In the genomic region with DNA sequence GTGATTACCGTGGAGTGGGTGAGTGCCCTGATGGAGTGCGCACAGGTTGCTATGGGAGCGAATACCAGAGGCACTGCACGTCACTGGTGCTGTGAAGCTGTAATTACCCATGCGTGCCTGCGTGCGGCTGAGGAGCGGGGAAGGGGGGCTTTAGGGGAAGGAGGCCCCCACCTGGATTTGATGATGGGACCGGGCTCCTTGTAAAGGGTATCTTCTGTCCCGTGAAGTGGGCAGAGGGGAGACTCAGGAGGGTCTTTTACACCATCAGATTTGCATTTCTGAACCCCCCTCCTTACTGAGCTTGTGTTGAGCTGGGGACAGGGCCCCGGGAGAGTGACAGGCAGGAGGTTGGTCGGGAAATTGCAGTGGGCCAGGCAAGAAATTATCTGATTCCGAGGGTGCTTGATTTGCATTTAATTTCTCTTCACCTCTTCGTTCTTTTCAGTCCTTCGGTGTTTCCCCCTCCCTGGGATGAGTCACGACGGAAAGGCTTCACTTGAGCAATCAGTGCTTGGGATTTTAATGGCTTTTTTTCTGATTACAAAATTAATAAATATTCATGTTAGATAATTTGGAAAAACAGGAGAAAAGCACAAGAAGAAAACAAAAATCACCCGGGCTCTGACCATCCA, we compare ENCODE assay signal across 8 mouse cellular contexts. TPM values are rescaled to one million over a fixed set of nuclear protein-coding genes. Genes with fewer than 3 reads are reported as not detected.
A peak's percentile ranks its signal among the peaks of the same experiment; 100 is the strongest.
DNase-seq lines count a peak whose midpoint lies in the region; ATAC-seq lines count a peak whose summit lies in the region.
"Had no signal": no experiment of that assay in that cellular context is flagged by ENCODE, and none has a peak within 500 bp of the region (broad histone marks: within the 10 kb centered on the region; RNA-seq: fewer than 3 reads in every experiment).

No protein-coding gene starts in this region.

- H3K4me1 ChIP-seq in lung, embryonic 15.5 days: peaks cover 46% of the 10 kb centered on the region
- peaks cover 60% of the 10 kb centered on the region for H3K4me1 ChIP-seq in embryonic facial prominence, embryonic 13.5 days
- H3K4me1 ChIP-seq in hindbrain, embryonic 16.5 days (ENCODE audit: control insufficient read depth, insufficient read depth, low read depth, low read length): peaks cover 25% of the 10 kb centered on the region
- H3K4me1 ChIP-seq in limb, embryonic 12.5 days (replicated peaks): peaks cover 48% of the 10 kb centered on the region

- DNase-seq in lung, postnatal 14 days: no peak
- DNase-seq in right cerebral cortex, postnatal 14 days: peak; percentile 61
- DNase-seq in spleen, postnatal 10 days (ENCODE audit: low spot score in 2 of 2): no peak

- H3K9me3 ChIP-seq in lung, embryonic 15.5 days: no peaks in the 10 kb centered on the region
- no peaks in the 10 kb centered on the region for H3K9me3 ChIP-seq in embryonic facial prominence, embryonic 13.5 days
- H3K9me3 ChIP-seq in hindbrain, embryonic 16.5 days (ENCODE audit: control insufficient read depth, low read length): no peaks in the 10 kb centered on the region
- no peaks in the 10 kb centered on the region for H3K9me3 ChIP-seq in limb, embryonic 12.5 days

- WGBS in lung, embryonic 15.5 days: 25% methylated on average over 18 of the region's 18 CpGs
- WGBS in embryonic facial prominence, embryonic 13.5 days: 3% methylated on average over 18 of the region's 18 CpGs
- 4% methylated on average over 18 of the region's 18 CpGs for WGBS in hindbrain, embryonic 16.5 days
- WGBS in limb, embryonic 12.5 days: 5% methylated on average over 18 of the region's 18 CpGs

- peak overlapping the region; percentile 25; the same call in 1 of the 2 replicates for H3K9ac ChIP-seq in lung, embryonic 15.5 days
- peak overlapping the region; percentile 57 for H3K9ac ChIP-seq in embryonic facial prominence, embryonic 13.5 days
- peak overlapping the region; percentile 53 for H3K9ac ChIP-seq in hindbrain, embryonic 16.5 days (ENCODE audit: low read depth, low read length)
- peak overlapping the region; percentile 44; the same call in 1 of the 2 replicates for H3K9ac ChIP-seq in limb, embryonic 12.5 days (replicated peaks)

- H3K27me3 ChIP-seq in lung, embryonic 15.5 days: no peaks in the 10 kb centered on the region
- no peaks in the 10 kb centered on the region for H3K27me3 ChIP-seq in embryonic facial prominence, embryonic 13.5 days
- no peaks in the 10 kb centered on the region for H3K27me3 ChIP-seq in hindbrain, embryonic 16.5 days (replicated peaks; ENCODE audit: control insufficient read depth, insufficient read depth, low read length)
- H3K27me3 ChIP-seq in limb, embryonic 12.5 days: no peaks in the 10 kb centered on the region

- 0 out of 2 replicates have a peak overlapping the region, but pooled peaks have one; percentile 8 for H3K27ac ChIP-seq in lung, embryonic 15.5 days
- H3K27ac ChIP-seq in embryonic facial prominence, embryonic 13.5 days: peak overlapping the region; percentile 95
- peak overlapping the region; percentile 70 for H3K27ac ChIP-seq in hindbrain, embryonic 16.5 days (ENCODE audit: low read depth, low read length)
- peak overlapping the region; percentile 95 for H3K27ac ChIP-seq in limb, embryonic 12.5 days

- H3K4me2 ChIP-seq in lung, embryonic 15.5 days: peak overlapping the region; percentile 43
- peak overlapping the region; percentile 57 for H3K4me2 ChIP-seq in embryonic facial prominence, embryonic 13.5 days
- H3K4me2 ChIP-seq in hindbrain, embryonic 16.5 days (ENCODE audit: low read length): peak overlapping the region; percentile 58
- H3K4me2 ChIP-seq in limb, embryonic 12.5 days: peak overlapping the region; percentile 52

- no peak overlapping the region for H3K4me3 ChIP-seq in lung, embryonic 15.5 days
- H3K4me3 ChIP-seq in embryonic facial prominence, embryonic 13.5 days: peak overlapping the region; percentile 26
- peak overlapping the region; percentile 28 for H3K4me3 ChIP-seq in hindbrain, embryonic 16.5 days (ENCODE audit: low read length)
- peak overlapping the region; percentile 17; the same call in 1 of the 2 replicates for H3K4me3 ChIP-seq in limb, embryonic 12.5 days (replicated peaks)

- no peaks in the 10 kb centered on the region for H3K36me3 ChIP-seq in lung, embryonic 15.5 days
- H3K36me3 ChIP-seq in embryonic facial prominence, embryonic 13.5 days: no peaks in the 10 kb centered on the region
- H3K36me3 ChIP-seq in hindbrain, embryonic 16.5 days (ENCODE audit: control insufficient read depth, insufficient read depth, low read length): no peaks in the 10 kb centered on the region
- no peaks in the 10 kb centered on the region for H3K36me3 ChIP-seq in limb, embryonic 12.5 days

- ATAC-seq in lung, embryonic 15.5 days (ENCODE audit: borderline replicate concordance, extremely low read depth, low FRiP score, low TSS enrichment): peak; percentile 23; the same call in 1 of the 2 replicates
- peak; percentile 61 for ATAC-seq in embryonic facial prominence, embryonic 13.5 days (ENCODE audit: insufficient number of reproducible peaks, insufficient read depth, low FRiP score, low TSS enrichment, low read depth)
- ATAC-seq in hindbrain, embryonic 16.5 days: peak; percentile 93
- ATAC-seq in limb, embryonic 12.5 days (ENCODE audit: insufficient number of reproducible peaks, insufficient read depth, low FRiP score, low TSS enrichment, low read depth): peak; percentile 58

RNA-seq across cellular contexts. Expression of a gene that starts 7.3 kb away (rescaled TPM):
- polyA plus RNA-seq in lung, embryonic 15.5 days (2015; fragmentation: Nextera tagmentation; extraction: Ambion mirVana): 0.18 TPM in 1 of 2 replicates, not detected in the other
- polyA plus RNA-seq in embryonic facial prominence, embryonic 13.5 days (2015; fragmentation: Nextera tagmentation; extraction: Ambion mirVana): 0.12 and 0.28 TPM in 2 replicates
- polyA plus RNA-seq in hindbrain, embryonic 16.5 days (2015; fragmentation: Nextera tagmentation; extraction: Ambion mirVana): 0.09 and 0.12 TPM in 2 replicates
- polyA plus RNA-seq in limb, embryonic 12.5 days (2016; fragmentation: Nextera tagmentation; extraction: Ambion mirVana): 0.14 and 0.33 TPM in 2 replicates
- polyA plus RNA-seq: spleen, adult 2 months had no signal

RNA-seq across cellular contexts. Expression of a gene that starts 20.9 kb away (rescaled TPM):
- polyA plus RNA-seq in lung, embryonic 15.5 days (2015; fragmentation: Nextera tagmentation; extraction: Ambion mirVana): 3.5 and 6.5 TPM in 2 replicates
- 0.34 and 0.87 TPM in 2 replicates for polyA plus RNA-seq in embryonic facial prominence, embryonic 13.5 days (2015; fragmentation: Nextera tagmentation; extraction: Ambion mirVana)
- 0.85 and 0.90 TPM in 2 replicates for polyA plus RNA-seq in hindbrain, embryonic 16.5 days (2015; fragmentation: Nextera tagmentation; extraction: Ambion mirVana)
- 0.40 and 0.64 TPM in 2 replicates for polyA plus RNA-seq in limb, embryonic 12.5 days (2016; fragmentation: Nextera tagmentation; extraction: Ambion mirVana)

RNA-seq across cellular contexts. Expression of a gene that starts 49.9 kb away (rescaled TPM):
- polyA plus RNA-seq in lung, embryonic 15.5 days (2015; fragmentation: Nextera tagmentation; extraction: Ambion mirVana): 0.13 and 0.15 TPM in 2 replicates
- 0.83 and 1.4 TPM in 2 replicates for polyA plus RNA-seq in embryonic facial prominence, embryonic 13.5 days (2015; fragmentation: Nextera tagmentation; extraction: Ambion mirVana)
- 0.84 and 0.85 TPM in 2 replicates for polyA plus RNA-seq in hindbrain, embryonic 16.5 days (2015; fragmentation: Nextera tagmentation; extraction: Ambion mirVana)
- 1.9 TPM in 2 replicates for polyA plus RNA-seq in limb, embryonic 12.5 days (2016; fragmentation: Nextera tagmentation; extraction: Ambion mirVana)
- polyA plus RNA-seq: spleen, adult 2 months had no signal

Comparison
In these comparisons a context has a peak if more than half of its experiments do, and no peak if none do; other contexts are left out.
1. ATAC-seq: peak in every context shown above with its lines; median percentile 93 in hindbrain, embryonic 16.5 days; 61 in embryonic facial prominence, embryonic 13.5 days; 58 in limb, embryonic 12.5 days; 23 in lung, embryonic 15.5 days.
2. H3K27ac ChIP-seq: peak in every context shown above with its lines; median percentile 95 in embryonic facial prominence, embryonic 13.5 days; 95 in limb, embryonic 12.5 days; 70 in hindbrain, embryonic 16.5 days; 8 in lung, embryonic 15.5 days.